Mouse (Mus musculus) heart, adult 2 months (tissue): Measurements from ENCODE around the gene Cln6. TPM values are rescaled to one million over a fixed set of nuclear protein-coding genes. Genes with fewer than 3 reads are reported as not detected.
"Not testable (repeated sequence)": the region's sequence is repeated elsewhere in the genome, so short reads cannot be mapped to it uniquely, and the experiment has no call there.

ENCODE experiments used
- DNase-seq, 2 experiments: peaks; one replicate each; pipeline ENCODE4 v3.0.0; 2021
- H3K27ac ChIP-seq: fragments of 200-600 bp; 2 replicates; pipeline ENCODE4 v1.8.1; 2022
- H3K27me3 ChIP-seq: fragments of 200-500 bp; 2 replicates; pipeline ENCODE4 v1.6.1; 2012; ENCODE audit warnings: mild to moderate bottlenecking, low read length, inconsistent platforms, mixed read lengths; ENCODE audit not compliant: control insufficient read depth, insufficient read depth
- H3K36me3 ChIP-seq: fragments of 200-500 bp; 2 replicates; pipeline ENCODE4 v1.6.1; 2012; ENCODE audit warnings: low read length, inconsistent platforms; ENCODE audit not compliant: control insufficient read depth, insufficient read depth
- H3K4me1 ChIP-seq: fragments of 200-500 bp; 2 replicates; pipeline ENCODE4 v1.6.1; 2011; ENCODE audit warnings: low read length; ENCODE audit not compliant: control insufficient read depth, insufficient read depth
- H3K4me3 ChIP-seq: fragments of 200-600 bp; 2 replicates; pipeline ENCODE4 v1.8.1; 2022
- H3K79me2 ChIP-seq: fragments of 200-500 bp; replicated peaks from 2 replicates; pipeline ENCODE4 v1.6.1; 2012; ENCODE audit warnings: mild to moderate bottlenecking, inconsistent platforms, low read length, moderate library complexity, mixed read lengths; ENCODE audit not compliant: control insufficient read depth, insufficient read depth
- H3K9ac ChIP-seq: fragments of 200-500 bp; 2 replicates; pipeline ENCODE4 v1.6.1; 2012; ENCODE audit warnings: low read depth, mild to moderate bottlenecking, control low read depth, inconsistent platforms, low read length, mixed read lengths
- CTCF ChIP-seq: fragments of 200-600 bp; IDR thresholded peaks from 2 replicates; pipeline ENCODE4 v1.8.1; 2022; ENCODE audit warnings: antibody characterized with exemption, mild to moderate bottlenecking, moderate library complexity
- EP300 ChIP-seq: fragments of 200-500 bp; IDR thresholded peaks from 2 replicates; pipeline ENCODE4 v1.6.1; 2011; ENCODE audit warnings: low read depth, low read length, control low read depth; ENCODE audit not compliant: insufficient read depth
- POLR2A ChIP-seq: fragments of 200-500 bp; IDR thresholded peaks from 2 replicates; pipeline ENCODE4 v1.6.1; 2011; ENCODE audit warnings: mild to moderate bottlenecking, low read depth, low read length, control low read depth; ENCODE audit not compliant: insufficient read depth
- WGBS: fragments of 180-500 bp; shearing (Covaris S2); methylation state at CpG from one replicate; pipeline ENCODE4 v1.1.7; 2018; 5-methylcytosine and 5-hydroxymethylcytosine counted together
- intact Hi-C: fragments of 180-260 bp; cut with DNase I; formaldehyde crosslinking; loops from one replicate; pipeline ENCODE4 v1.15.1; 2025
- long read RNA-seq: library from polyadenylated mRNA; stranded (forward); transcript quantifications from one replicate; pipeline ENCODE4 v2.0.0, GENCODE M21; 2021
- polyA plus RNA-seq: library from polyadenylated mRNA; depleted of rRNA; stranded (reverse); fragments of >200 nt; gene quantifications from 2 replicates; pipeline ENCODE4 v1.2.3, GENCODE M21; 2012; rRNA removed
- total RNA-seq, 2 experiments: library from RNA; stranded (reverse); gene quantifications; 2 replicates each; pipeline ENCODE4 v1.2.3; 2021

Cln6 gene
- total RNA-seq (10 to 100 TPM; 18.3 to 26.0 TPM), polyA plus RNA-seq (30.4 and 36.6 TPM in 2 replicates)
- long read RNA-seq, transcript Cln6-201 (7 exons, 2,142 nt): major isoform, 14 of 17 reads
- long read RNA-seq, partial matches to known transcripts: 0 of 17 reads
- long read RNA-seq, other reads (novel, unspliced or antisense): 3 of 17 reads

DNA sequence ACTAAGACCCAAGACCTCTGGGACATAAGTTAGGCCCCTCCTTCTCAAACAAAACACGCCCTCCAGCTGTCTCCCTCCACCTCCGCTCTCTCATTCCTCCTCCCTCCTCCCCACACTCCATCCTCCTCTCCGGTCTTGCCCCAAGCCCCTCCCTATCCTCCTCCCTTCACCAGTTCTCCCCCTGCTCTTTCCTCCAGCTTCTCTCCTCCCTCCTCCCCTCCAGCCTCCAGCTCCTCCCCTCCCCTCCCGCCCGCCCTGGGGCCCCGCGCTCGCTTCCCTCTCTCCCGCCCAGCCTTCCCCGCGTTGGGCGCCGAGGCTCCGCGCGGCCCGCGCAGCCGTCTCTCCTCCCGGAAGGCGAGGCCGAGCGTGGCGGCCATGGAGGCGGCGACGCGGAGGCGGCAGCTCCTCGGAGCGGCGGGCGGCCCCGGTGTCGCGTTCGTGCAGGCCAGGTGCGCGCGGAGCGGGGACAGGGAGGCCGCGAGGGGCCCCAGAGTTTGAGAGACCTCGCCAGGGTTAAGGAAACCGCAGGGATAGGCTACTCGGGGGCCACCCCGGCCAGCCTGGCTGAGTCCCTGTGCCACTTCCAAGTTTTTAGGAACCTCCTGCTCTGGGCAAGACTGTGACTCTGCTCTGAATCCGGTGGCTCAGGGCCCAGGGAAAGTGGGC lies at the start of gene Cln6:
Gene Cln6 (plus strand): TSS at position 280 of the 666 bp plus-strand sequence.
- peak within 1 kb of the TSS; percentile 67 for H3K4me3 ChIP-seq
- DNase-seq: peak; percentile 83 to 84
- WGBS: under 1% methylated on average over 45 of the region's 48 CpGs
- TF ChIP-seq EP300 (no peak), CTCF (no peak), POLR2A (peak; percentile 50)
- H3K79me2 ChIP-seq: no peaks in the 10 kb centered on the region
- H3K27me3 ChIP-seq: no peaks in the 10 kb centered on the region
- no peaks in the 10 kb centered on the region for H3K36me3 ChIP-seq
- H3K27ac ChIP-seq: peak within 1 kb of the TSS; percentile 87
- intact Hi-C loops: no loop called here
- H3K9ac ChIP-seq: peak within 1 kb of the TSS; percentile 87
- H3K4me1 ChIP-seq: peaks cover 2% of the 10 kb centered on the region

GRCm38 (mm10) chr9:62789856-62790255 lies 48.7 kb upstream of the Cln6 start:
- H3K27ac ChIP-seq: no peak overlapping the region

GRCm38 (mm10) chr9:62799218-62799617 lies 39.4 kb upstream of the Cln6 start:
- 83% methylated on average over 2 of the region's 2 CpGs for WGBS
- intact Hi-C loops, DNase-seq, H3K27ac ChIP-seq, H3K79me2 ChIP-seq, H3K27me3 ChIP-seq, H3K4me1 ChIP-seq, H3K4me3 ChIP-seq, H3K9ac ChIP-seq: not testable (repeated sequence)
- peaks cover 11% of the 10 kb centered on the region for H3K36me3 ChIP-seq

More at GRCm38 (mm10) chr9:62789856-62790255, 48.7 kb upstream of the Cln6 start:
- Histone ChIP-seq H3K4me3 (no peak overlapping the region), H3K79me2 (no peaks in the 10 kb centered on the region), H3K4me1 (no peaks in the 10 kb centered on the region; the same call in 1 of the 2 replicates), H3K9ac (no peak overlapping the region), H3K36me3 (peaks cover 3% of the 10 kb centered on the region; the same call in 1 of the 2 replicates), H3K27me3 (no peaks in the 10 kb centered on the region)
- intact Hi-C loops: loop anchor here (10.0 kb wide), 1 partner anchor 315 kb away; no protein-coding TSS in a partner anchor
- 90% methylated on average over 12 of the region's 12 CpGs for WGBS
- TF ChIP-seq EP300 (no peak), CTCF (no peak), POLR2A (no peak)
- no peak for DNase-seq

GRCm38 (mm10) chr9:62810095-62810494 lies 28.5 kb upstream of the Cln6 start:
- intact Hi-C loops: no loop called here
- no peak for DNase-seq
- H3K9ac ChIP-seq: no peak overlapping the region
- WGBS: 20% methylated on average over 8 of the region's 8 CpGs
- H3K27ac ChIP-seq: no peak overlapping the region
- peaks cover 9% of the 10 kb centered on the region; the same call in 1 of the 2 replicates for H3K79me2 ChIP-seq
- H3K4me3 ChIP-seq: peak overlapping the region; percentile 86
- peaks cover 9% of the 10 kb centered on the region for H3K4me1 ChIP-seq
- no peak for TF ChIP-seq EP300
- no peak for TF ChIP-seq CTCF
- no peak for TF ChIP-seq POLR2A
- H3K36me3 ChIP-seq: peaks cover 9% of the 10 kb centered on the region
- H3K27me3 ChIP-seq: no peaks in the 10 kb centered on the region

DNA sequence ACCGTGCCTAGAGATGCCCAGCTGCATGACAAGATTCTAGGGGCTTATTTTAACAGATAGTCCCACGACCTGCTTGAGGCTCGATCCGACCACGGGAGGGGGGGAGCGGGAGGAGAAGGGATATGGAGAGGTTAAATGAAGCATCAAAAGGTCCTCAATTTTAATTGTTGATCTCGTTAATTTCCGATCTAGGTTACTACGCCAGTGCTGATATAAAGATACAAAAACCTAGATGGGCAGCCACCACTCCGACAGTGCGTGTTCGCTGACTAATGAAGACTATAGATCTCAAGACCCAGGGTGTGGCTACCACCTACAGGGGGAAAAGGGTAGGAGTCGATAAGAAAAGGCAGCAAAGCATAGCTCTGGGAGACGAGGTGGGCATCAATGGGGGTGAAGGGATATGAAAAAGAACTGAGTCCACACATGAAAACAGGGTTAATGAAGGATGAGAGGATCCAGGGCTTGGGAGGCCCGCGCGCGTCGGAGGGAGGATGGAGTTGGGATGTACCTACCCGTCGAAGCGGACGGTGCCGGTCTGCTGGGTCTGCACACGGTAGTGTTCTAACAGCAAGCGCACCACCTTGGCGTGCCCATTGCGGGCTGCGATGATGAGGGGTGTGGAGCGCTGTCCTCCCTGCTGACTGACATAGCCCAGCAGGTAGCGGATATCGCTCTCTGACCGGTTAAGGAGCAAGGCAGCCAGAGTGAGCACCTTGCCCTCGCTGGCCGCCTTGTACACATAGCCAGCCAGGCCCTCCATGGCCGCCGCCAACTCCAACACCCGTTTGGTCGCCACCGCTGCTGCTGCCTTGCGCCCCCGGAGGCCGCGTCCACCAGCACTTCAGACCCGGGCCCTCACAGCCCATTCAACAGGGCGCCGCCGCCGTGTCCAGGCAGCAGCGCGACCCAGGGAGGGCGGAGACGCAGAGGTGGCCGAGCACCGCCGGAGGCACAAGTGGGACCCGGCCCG lies 27.8 kb upstream of the Cln6 start:
- DNase-seq: no peak
- intact Hi-C loops: loop anchor here (1.0 kb wide), 1 partner anchor 17 kb away; no protein-coding TSS in a partner anchor
- Histone ChIP-seq H3K36me3 (peaks cover 9% of the 10 kb centered on the region), H3K27ac (peak overlapping the region; percentile 98), H3K9ac (peak overlapping the region; percentile 98), H3K4me3 (peak overlapping the region; percentile 86), H3K79me2 (peaks cover 9% of the 10 kb centered on the region; the same call in 1 of the 2 replicates), H3K27me3 (no peaks in the 10 kb centered on the region), H3K4me1 (peaks cover 9% of the 10 kb centered on the region)
- under 1% methylated on average over 58 of the region's 58 CpGs for WGBS
- TF ChIP-seq CTCF (peak; percentile 20), POLR2A (no peak), EP300 (no peak)
